Mouse (Mus musculus) lung, adult 2 months (tissue): Measurements from ENCODE around the gene Tmem260.

Experiments
- CTCF ChIP-seq: fragments of 200-500 bp; IDR thresholded peaks from 2 replicates; pipeline ENCODE4 v1.5.1; 2011; ENCODE audit warnings: mild to moderate bottlenecking, low read length, control low read depth; ENCODE audit not compliant: insufficient read depth
- POLR2A ChIP-seq: fragments of 200-500 bp; IDR thresholded peaks from 2 replicates; pipeline ENCODE4 v1.6.1; 2011; ENCODE audit warnings: low read depth, mild to moderate bottlenecking, control low read depth, low read length, borderline replicate concordance; ENCODE audit errors: extremely low read depth

GRCm38 (mm10) chr14:48504566-48504950 is 58.6 kb downstream of the Tmem260 start:
- TF ChIP-seq CTCF (no peak), POLR2A (no peak)
